Mouse (Mus musculus) embryonic facial prominence, embryonic 15.5 days (tissue): Measurements from ENCODE around the gene Alkbh8. TPM values are rescaled to one million over a fixed set of nuclear protein-coding genes. Genes with fewer than 3 reads are reported as not detected.
"Not testable (repeated sequence)": the region's sequence is repeated elsewhere in the genome, so short reads cannot be mapped to it uniquely, and the experiment has no call there.

Experiments
- ATAC-seq: fragments of 200-750 bp; cut with Nextera tagmentation; 2 replicates; pipeline ENCODE4 v1.8.0; 2017; ENCODE audit warnings: low read depth, moderate TSS enrichment; ENCODE audit not compliant: insufficient number of reproducible peaks, low FRiP score, low TSS enrichment
- H3K27ac ChIP-seq: fragments of 300-500 bp; sonication (generic); replicated peaks from 2 replicates; pipeline ENCODE4 v1.5.1; 2015; ENCODE audit warnings: mild to moderate bottlenecking, inconsistent platforms
- H3K27me3 ChIP-seq: fragments of 300-500 bp; sonication (generic); 2 replicates; pipeline ENCODE4 v1.6.1; 2015; ENCODE audit warnings: inconsistent platforms
- H3K36me3 ChIP-seq: fragments of 300-500 bp; sonication (generic); 2 replicates; pipeline ENCODE4 v1.6.1; 2015; ENCODE audit warnings: mild to moderate bottlenecking, inconsistent platforms
- H3K4me1 ChIP-seq: fragments of 300-500 bp; sonication (generic); 2 replicates; pipeline ENCODE4 v1.6.1; 2015; ENCODE audit warnings: inconsistent platforms
- H3K4me2 ChIP-seq: fragments of 300-500 bp; sonication (generic); replicated peaks from 2 replicates; pipeline ENCODE4 v1.6.1; 2015; ENCODE audit warnings: mild to moderate bottlenecking, inconsistent platforms
- H3K4me3 ChIP-seq: fragments of 300-500 bp; sonication (generic); replicated peaks from 2 replicates; pipeline ENCODE4 v1.5.1; 2015; ENCODE audit warnings: mild to moderate bottlenecking, inconsistent platforms
- H3K9ac ChIP-seq: fragments of 300-500 bp; sonication (generic); 2 replicates; pipeline ENCODE4 v1.6.1; 2015; ENCODE audit warnings: inconsistent platforms
- H3K9me3 ChIP-seq: fragments of 300-500 bp; sonication (generic); replicated peaks from 2 replicates; pipeline ENCODE4 v1.6.1; 2016; ENCODE audit warnings: inconsistent platforms
- WGBS: fragments of 180-500 bp; shearing (Covaris S2); methylation state at CpG from one replicate; pipeline ENCODE4 v1.1.7; 2015; 5-methylcytosine and 5-hydroxymethylcytosine counted together
- polyA plus RNA-seq: library from polyadenylated mRNA; unstranded; fragments of >200 nt; fragmentation: Nextera tagmentation; extraction: Ambion mirVana; gene quantifications from 2 replicates; pipeline ENCODE4 v1.2.1, GENCODE M21; 2015

Gene Alkbh8
- polyA plus RNA-seq, result 24.0 and 25.8 TPM in 2 replicates

GRCm38 (mm10) chr9:3334962-3335767 is at the start of gene Alkbh8:
TSS of gene Alkbh8 (plus strand) at chr9:3335140.
- Histone ChIP-seq H3K27ac (peak within 1 kb of the TSS; percentile 74), H3K27me3 (no peaks in the 10 kb centered on the region), H3K9me3 (no peaks in the 10 kb centered on the region), H3K4me1 (no peaks in the 10 kb centered on the region), H3K9ac (peak within 1 kb of the TSS; percentile 29), H3K4me2 (peak within 1 kb of the TSS; percentile 52), H3K4me3 (peak within 1 kb of the TSS; percentile 67), H3K36me3 (peaks cover 8% of the 10 kb centered on the region; the same call in 1 of the 2 replicates)
- 3% methylated on average over 20 of the region's 20 CpGs for WGBS
- ATAC-seq, result peak; percentile 94

- Histone ChIP-seq H3K27me3 (no peaks in the 10 kb centered on the region), H3K4me1 (no peaks in the 10 kb centered on the region), H3K4me3 (no peak overlapping the region), H3K9ac (no peak overlapping the region), H3K4me2 (no peak overlapping the region), H3K27ac (no peak overlapping the region), H3K36me3 (no peaks in the 10 kb centered on the region), H3K9me3 (no peaks in the 10 kb centered on the region)
- peak; percentile 43; the same call in 1 of the 2 replicates for ATAC-seq
These were observed 25.6 kb upstream of the Alkbh8 start for GRCm38 (mm10) chr9:3309292-3309836.

DNA sequence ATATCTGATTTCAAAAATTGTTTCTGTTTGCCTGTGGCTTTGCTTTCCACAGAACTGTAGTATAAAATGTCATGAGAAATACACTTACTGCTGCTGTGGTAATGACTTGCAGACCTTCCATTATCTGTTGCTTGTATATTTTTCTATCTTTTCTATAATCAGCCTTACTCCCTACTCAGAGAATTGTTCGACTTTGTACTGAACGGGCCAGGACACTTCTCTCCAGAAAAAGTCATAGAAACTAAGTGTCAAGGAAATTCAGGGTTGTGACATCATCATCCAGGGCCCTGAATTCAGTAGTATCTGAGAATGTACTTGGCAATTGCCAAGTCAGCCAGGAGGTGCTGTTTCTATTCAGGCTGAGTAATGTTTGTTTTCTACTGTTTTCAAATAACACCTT is 24.9 kb upstream of the Alkbh8 start:
- H3K36me3 ChIP-seq, result no peaks in the 10 kb centered on the region
- no peak overlapping the region for H3K27ac ChIP-seq
- H3K4me3 ChIP-seq, result no peak overlapping the region
- no peak overlapping the region for H3K9ac ChIP-seq
- no peak overlapping the region for H3K4me2 ChIP-seq
- H3K4me1 ChIP-seq, result no peaks in the 10 kb centered on the region
- WGBS, result 77% methylated on average over 2 of the region's 2 CpGs
- H3K27me3 ChIP-seq, result no peaks in the 10 kb centered on the region
- ATAC-seq, result no peak
- no peaks in the 10 kb centered on the region for H3K9me3 ChIP-seq

DNA sequence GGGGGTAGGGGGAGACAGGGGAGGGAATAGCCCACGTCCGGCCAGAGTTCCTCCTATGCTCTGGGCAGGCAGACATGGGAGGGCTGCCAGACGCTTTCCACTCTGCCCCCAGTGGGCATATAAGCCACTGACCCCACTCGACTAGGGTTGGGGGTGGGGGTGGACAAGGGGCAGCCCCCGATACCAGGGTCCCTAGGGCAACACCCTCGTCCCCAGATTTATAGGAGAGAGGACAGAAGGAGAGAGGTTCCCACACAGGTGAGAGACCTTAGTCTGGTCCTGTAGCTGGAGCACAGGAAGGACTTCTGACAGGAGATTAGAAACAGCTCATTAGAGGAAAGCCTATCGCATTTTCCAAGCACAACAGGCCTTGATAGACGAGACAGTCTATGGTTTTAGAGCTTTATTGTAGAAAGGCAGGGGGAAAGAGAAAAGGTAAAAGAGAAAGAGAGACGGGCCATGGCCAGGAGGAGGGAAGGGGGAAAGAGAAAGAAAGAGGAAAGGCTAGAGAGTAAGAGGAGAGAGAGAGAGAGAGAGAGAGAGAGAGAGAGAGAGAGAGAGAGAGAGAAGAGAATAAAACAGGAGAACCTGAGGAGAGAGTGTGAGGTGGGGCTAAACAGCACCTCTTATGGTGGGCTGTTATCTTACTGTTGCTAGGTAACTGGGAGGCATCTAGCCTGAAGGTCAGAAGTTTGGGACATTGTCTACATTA is 7.4 kb upstream of the Alkbh8 start:
- H3K9ac ChIP-seq, H3K4me3 ChIP-seq, H3K27ac ChIP-seq, H3K4me1 ChIP-seq, H3K4me2 ChIP-seq, H3K27me3 ChIP-seq, ATAC-seq, H3K36me3 ChIP-seq, H3K9me3 ChIP-seq: not testable (repeated sequence)
- 58% methylated on average over 9 of the region's 9 CpGs for WGBS

GRCm38 (mm10) chr9:3328054-3328595 is 6.8 kb upstream of the Alkbh8 start:
- H3K27ac ChIP-seq, result no peak overlapping the region
- 66% methylated on average over 3 of the region's 3 CpGs for WGBS
- no peaks in the 10 kb centered on the region for H3K36me3 ChIP-seq
- no peak overlapping the region for H3K4me2 ChIP-seq
- H3K27me3 ChIP-seq, result no peaks in the 10 kb centered on the region
- H3K9ac ChIP-seq, result no peak overlapping the region
- no peak overlapping the region for H3K4me3 ChIP-seq
- H3K9me3 ChIP-seq, result no peaks in the 10 kb centered on the region
- ATAC-seq, result no peak
- H3K4me1 ChIP-seq, result no peaks in the 10 kb centered on the region

DNA sequence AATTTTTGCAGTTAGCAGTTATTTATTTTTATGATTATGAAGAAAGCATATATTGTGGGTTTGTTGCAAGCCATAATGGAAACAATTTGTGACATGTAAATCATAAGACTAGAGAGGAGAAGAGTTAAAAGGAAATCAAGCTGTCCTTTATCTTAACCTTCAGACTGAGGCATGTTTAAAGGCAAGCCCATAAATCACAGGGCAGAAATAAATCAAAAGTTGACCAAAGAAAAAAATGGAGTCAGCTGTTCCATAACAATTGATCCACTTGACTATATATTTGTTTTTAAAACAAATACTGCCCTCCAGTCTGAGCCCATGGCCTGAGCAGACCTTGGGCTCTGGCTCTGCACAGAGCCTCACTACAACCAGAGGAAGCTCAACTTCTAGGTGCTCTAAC is 4.6 kb upstream of the Alkbh8 start:
- no peaks in the 10 kb centered on the region for H3K36me3 ChIP-seq
- no peaks in the 10 kb centered on the region for H3K9me3 ChIP-seq
- no peaks in the 10 kb centered on the region for H3K4me1 ChIP-seq
- no peak overlapping the region for H3K9ac ChIP-seq
- no peak overlapping the region for H3K27ac ChIP-seq
- no peak for ATAC-seq
- no peak overlapping the region for H3K4me2 ChIP-seq
- H3K4me3 ChIP-seq, result no peak overlapping the region
- no peaks in the 10 kb centered on the region for H3K27me3 ChIP-seq

DNA sequence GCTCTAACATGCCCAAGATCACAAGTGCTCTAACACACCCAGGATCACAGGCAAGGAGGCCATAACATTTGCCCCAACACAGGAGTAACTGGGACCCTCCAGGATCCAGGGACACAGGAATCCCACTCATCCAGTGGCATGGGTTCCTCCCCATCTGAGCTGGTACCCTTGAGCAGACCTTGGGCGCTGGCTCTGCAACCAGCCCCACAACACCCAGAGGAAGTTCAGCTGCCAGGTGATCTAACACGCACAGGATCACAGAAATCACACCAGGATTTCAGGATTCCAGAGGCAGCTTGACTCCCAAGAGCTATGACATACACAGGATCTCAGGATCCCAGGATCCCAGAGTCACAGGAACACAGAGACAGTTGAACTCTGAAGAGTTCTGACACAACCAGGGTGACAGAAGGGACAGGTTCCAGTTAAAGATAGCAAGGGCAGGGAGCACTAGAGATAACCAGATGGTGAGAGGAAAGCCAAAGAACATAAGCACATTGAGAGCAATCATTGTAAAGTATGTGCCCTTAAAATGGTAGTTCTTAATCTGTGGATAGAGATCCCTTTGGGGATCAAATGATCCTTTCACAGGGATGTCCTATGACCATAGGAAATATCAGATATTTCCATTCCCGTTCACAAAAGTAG is 4.1 kb upstream of the Alkbh8 start:
- H3K9ac ChIP-seq, result no peak overlapping the region
- no peaks in the 10 kb centered on the region for H3K36me3 ChIP-seq
- H3K4me2 ChIP-seq, result no peak overlapping the region
- no peak for ATAC-seq
- no peaks in the 10 kb centered on the region for H3K27me3 ChIP-seq
- no peak overlapping the region for H3K27ac ChIP-seq
- 81% methylated on average over 3 of the region's 3 CpGs for WGBS
- no peak overlapping the region for H3K4me3 ChIP-seq
- H3K4me1 ChIP-seq, result no peaks in the 10 kb centered on the region
- no peaks in the 10 kb centered on the region for H3K9me3 ChIP-seq

DNA sequence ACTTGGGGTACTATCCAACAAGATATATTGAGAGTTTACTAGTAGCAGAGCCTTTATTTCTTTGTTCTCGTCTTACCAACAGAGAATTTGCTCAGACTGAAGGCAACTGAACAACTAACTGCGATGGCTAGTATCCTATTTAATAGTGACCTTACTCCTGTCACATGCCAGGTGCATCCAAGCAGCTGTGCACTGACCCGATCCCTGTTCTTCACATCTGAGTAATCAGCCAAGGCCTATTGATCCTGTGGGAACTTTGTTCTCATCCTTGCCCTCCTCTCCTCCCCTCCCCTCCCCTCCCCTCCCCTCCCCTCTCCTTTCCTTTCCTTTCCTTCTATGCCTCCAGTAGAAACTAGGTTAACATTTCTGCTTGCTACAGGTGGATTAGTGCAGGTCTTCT is 1.7 kb downstream of the Alkbh8 start:
- Histone ChIP-seq H3K4me1 (no peaks in the 10 kb centered on the region), H3K27ac (no peak overlapping the region), H3K27me3 (no peaks in the 10 kb centered on the region), H3K4me2 (peak overlapping the region; percentile 28), H3K9ac (no peak overlapping the region), H3K4me3 (no peak overlapping the region), H3K36me3 (peaks cover 8% of the 10 kb centered on the region; the same call in 1 of the 2 replicates), H3K9me3 (no peaks in the 10 kb centered on the region)
- ATAC-seq, result no peak
- 91% methylated on average over 3 of the region's 3 CpGs for WGBS

DNA sequence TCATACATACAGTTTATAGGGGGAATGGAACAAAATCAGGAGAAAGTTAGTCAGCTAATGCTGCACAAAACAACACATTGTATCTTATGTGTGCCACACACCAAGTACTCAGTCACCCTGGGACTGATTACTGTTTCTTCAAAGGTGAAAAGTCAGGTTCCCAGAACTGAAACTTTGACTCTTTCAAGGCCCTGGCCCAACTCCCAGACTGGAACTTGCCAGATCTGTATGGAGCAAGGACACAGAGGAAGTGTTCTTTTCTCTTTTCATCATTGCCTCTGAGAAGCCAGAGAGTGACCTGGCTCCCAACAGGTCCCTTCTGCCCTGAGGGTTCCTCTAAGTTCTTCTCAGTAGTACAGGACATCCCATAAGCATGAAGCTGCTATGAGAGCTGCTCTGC is 10.2 kb downstream of the Alkbh8 start:
- H3K36me3 ChIP-seq, result peaks cover 26% of the 10 kb centered on the region
- no peak overlapping the region for H3K4me3 ChIP-seq
- no peaks in the 10 kb centered on the region for H3K9me3 ChIP-seq
- no peak overlapping the region for H3K4me2 ChIP-seq
- no peak for ATAC-seq
- H3K9ac ChIP-seq, result no peak overlapping the region
- H3K4me1 ChIP-seq, result no peaks in the 10 kb centered on the region
- H3K27ac ChIP-seq, result no peak overlapping the region
- H3K27me3 ChIP-seq, result no peaks in the 10 kb centered on the region

DNA sequence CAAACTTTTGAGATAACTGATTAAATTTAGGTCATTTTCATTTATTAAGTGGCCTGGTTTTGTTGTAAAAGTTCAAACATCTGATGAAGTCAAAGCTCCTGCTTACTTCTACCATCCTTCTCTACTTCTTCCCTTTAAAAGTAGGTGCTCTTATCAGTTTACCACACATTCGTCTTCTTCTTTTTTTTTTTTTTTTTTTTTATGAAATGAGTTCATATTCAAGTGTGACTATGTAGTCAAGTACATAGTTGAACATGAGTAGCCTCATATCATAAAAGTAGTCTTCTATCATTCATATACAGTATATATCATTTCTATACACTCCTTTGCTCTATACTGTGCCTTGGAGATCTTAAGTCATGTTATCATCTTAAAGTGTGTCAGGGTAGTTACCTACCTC is 11.0 kb downstream of the Alkbh8 start:
- 63% methylated on average over 1 of the region's 1 CpGs for WGBS

DNA sequence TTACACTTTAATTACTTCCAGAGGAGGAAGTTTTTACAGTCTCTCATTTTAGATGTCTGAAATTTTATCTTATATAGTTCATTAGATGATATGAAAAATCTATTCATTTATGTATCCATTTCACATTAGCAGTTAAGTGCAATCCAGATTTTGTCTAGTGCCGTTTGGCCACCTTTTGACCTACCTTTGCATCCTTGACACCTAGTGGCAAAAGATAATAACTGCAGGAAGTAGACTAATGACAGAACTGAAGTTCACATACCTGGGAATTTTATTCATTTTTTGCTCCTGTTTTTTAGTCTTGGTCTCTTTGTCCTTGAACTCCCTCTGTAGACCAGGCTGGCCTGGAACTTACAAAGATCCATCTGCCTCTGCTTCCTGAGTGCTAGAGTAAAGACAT is 15.1 kb downstream of the Alkbh8 start:
- no peak overlapping the region for H3K4me2 ChIP-seq
- H3K27ac ChIP-seq, result no peak overlapping the region
- H3K27me3 ChIP-seq, result no peaks in the 10 kb centered on the region
- peaks cover 30% of the 10 kb centered on the region for H3K36me3 ChIP-seq
- H3K9me3 ChIP-seq, result no peaks in the 10 kb centered on the region
- WGBS, result 61% methylated on average over 1 of the region's 1 CpGs
- no peak overlapping the region for H3K4me3 ChIP-seq
- no peak for ATAC-seq
- no peaks in the 10 kb centered on the region for H3K4me1 ChIP-seq
- no peak overlapping the region for H3K9ac ChIP-seq

More for the DNA sequence above, 11.0 kb downstream of the Alkbh8 start:
- H3K4me1 ChIP-seq, result no peaks in the 10 kb centered on the region
- H3K9me3 ChIP-seq, result no peaks in the 10 kb centered on the region
- no peak overlapping the region for H3K27ac ChIP-seq
- H3K36me3 ChIP-seq, result peaks cover 30% of the 10 kb centered on the region
- H3K27me3 ChIP-seq, result no peaks in the 10 kb centered on the region
- H3K4me3 ChIP-seq, result no peak overlapping the region
- ATAC-seq, result no peak
- H3K9ac ChIP-seq, result no peak overlapping the region
- H3K4me2 ChIP-seq, result no peak overlapping the region
